Mouse (Mus musculus) CD4-positive, CD25-positive, alpha-beta regulatory T cell, adult 2 months (primary cell): ENCODE measurements around the gene Nrsn2.

Experiments used
- DNase-seq: peaks from one replicate; pipeline ENCODE4 v3.0.0-alpha.2; 2012; ENCODE audit warnings: low read depth, low spot score

Gene Nrsn2

GRCm38 (mm10) chr2:152343329-152344213 lies 32.9 kb downstream of the Nrsn2 start, which contains the start of gene Trib3:
TSS of gene Trib3 (minus strand) at chr2:152344032.
- peak; percentile 93 for DNase-seq

- DNase-seq = no peak
These were observed 36.7 kb downstream of the Nrsn2 start for GRCm38 (mm10) chr2:152339631-152340179.

- DNase-seq = no peak
These were observed 38.1 kb downstream of the Nrsn2 start for GRCm38 (mm10) chr2:152338319-152338718.

GRCm38 (mm10) chr2:152337591-152338212 lies 38.7 kb downstream of the Nrsn2 start:
- DNase-seq = no peak

- DNase-seq = no peak
These were observed 39.6 kb downstream of the Nrsn2 start for GRCm38 (mm10) chr2:152336856-152337255.

GRCm38 (mm10) chr2:152335289-152335820 lies 41.1 kb downstream of the Nrsn2 start:
- DNase-seq = no peak

- peak; percentile 13 for DNase-seq
These were observed 43.0 kb downstream of the Nrsn2 start for GRCm38 (mm10) chr2:152333345-152334006.

GRCm38 (mm10) chr2:152332101-152332825 lies 44.2 kb downstream of the Nrsn2 start, which contains the start of gene Rbck1:
TSS of gene Rbck1 (minus strand) at chr2:152332653.
- DNase-seq = peak; percentile 95

- no peak for DNase-seq
These were observed 45.5 kb downstream of the Nrsn2 start for GRCm38 (mm10) chr2:152330858-152331423.

GRCm38 (mm10) chr2:152327980-152328379 lies 48.5 kb downstream of the Nrsn2 start:
- no peak for DNase-seq

GRCm38 (mm10) chr2:152326654-152327053 lies 49.8 kb downstream of the Nrsn2 start:
- no peak for DNase-seq

- no peak for DNase-seq
These were observed 50.3 kb downstream of the Nrsn2 start for GRCm38 (mm10) chr2:152326157-152326556.

GRCm38 (mm10) chr2:152324842-152325241 lies 51.6 kb downstream of the Nrsn2 start:
- no peak for DNase-seq

GRCm38 (mm10) chr2:152323971-152324370 lies 52.5 kb downstream of the Nrsn2 start:
- DNase-seq = no peak

GRCm38 (mm10) chr2:152322198-152322597 lies 54.2 kb downstream of the Nrsn2 start:
- DNase-seq = no peak

- DNase-seq = no peak
These were observed 54.9 kb downstream of the Nrsn2 start for GRCm38 (mm10) chr2:152321558-152321957.
